Mouse (Mus musculus): ENCODE measurements around the gene Amz2.

- TF ChIP-seq CTCF (IDR thresholded peaks at IDR 0.05; ENCODE audit: borderline replicate concordance, control insufficient read depth, extremely low read depth, insufficient read depth, low read length, poor library complexity) (no peak), POLR2A (IDR thresholded peaks at IDR 0.05; ENCODE audit: control insufficient read depth, extremely low read depth, insufficient read depth, low read length, poor library complexity) (no peak)
Measured at GRCm38 (mm10) chr11:109406431-109406830, 19.3 kb upstream of the Amz2 start.

Data from thymus, adult 2 months (tissue).